Mouse (Mus musculus): ENCODE measurements around the gene Mtmr10.

The Mtmr10 gene

DNA sequence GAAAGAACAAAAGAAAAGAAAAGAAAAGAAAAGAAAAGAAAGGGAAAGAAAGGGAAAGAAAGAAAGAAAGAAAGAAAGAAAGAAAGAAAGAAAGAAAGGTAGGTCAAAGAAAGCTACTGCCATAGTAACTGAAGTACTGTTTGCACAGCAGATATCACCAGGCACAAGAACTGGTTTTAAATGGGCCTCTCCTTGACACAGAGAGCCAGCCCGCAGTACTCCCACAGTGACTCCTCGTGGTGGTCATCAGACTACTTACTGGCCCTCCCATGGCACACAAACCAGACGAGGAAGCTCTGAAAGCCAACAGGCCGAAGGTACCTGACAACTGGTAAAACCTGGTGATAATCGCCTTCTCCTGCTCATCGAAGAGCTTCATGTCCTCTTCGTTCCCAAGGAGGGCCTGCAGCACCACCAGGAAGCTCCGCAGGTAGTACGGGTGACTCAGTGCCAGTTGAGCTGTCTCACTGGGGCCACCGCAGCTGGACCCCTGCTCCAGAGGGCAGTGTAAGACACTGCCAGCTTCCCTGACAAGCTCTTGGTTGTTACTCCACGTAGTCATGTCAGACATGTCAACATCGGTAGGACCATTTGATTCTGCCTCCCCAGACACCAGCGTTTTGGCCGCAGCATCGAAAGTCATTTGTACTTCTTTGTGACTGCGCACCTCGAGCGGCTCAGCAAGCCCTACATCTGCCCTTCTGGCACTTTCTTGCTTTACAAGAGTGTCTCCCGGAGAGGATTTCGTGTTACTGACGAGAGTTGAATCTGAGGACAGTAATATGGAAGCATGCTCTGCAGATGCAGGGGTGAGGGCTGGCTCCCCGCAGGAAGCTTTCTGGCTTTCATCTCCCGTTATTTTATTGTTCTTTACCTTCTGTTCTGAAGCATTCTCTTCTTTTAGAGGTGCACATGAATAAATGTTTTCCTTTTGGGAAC, 84.8 kb downstream of the Mtmr10 start:
- peak in 1 of 2 experiments; percentile 58 for DNase-seq (ENCODE audit: low spot score in 2 of 2)

DNA sequence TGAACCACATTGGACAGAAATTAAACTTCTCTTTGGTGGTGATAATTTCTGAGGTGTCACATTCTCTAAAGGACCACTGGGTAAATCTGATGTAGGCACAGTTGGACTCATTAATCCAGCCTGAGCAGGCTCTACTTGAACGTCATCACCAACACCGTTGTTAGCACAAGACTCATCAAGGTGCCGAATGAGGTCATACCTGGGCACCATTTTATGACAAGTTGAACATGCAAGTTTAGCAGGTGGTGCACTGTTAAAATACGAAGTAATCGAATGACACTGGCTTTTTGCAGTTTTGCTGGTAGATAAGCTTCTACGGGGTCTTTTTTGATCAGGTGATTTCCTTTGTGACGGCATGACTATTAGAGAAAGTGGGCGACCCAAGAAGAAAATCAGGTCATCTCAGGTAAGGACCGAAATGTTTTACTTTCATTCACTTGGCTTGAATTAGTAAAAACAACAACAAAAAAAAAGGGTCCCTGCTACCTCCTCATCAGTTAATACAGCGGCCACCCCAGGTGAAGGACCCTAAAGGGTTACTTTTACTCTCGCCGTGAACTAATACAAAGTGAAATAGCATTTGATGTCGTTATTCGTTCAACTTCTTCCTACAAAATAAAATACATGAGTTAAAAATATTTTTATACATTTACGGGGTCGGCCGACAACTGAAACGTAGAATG, 85.8 kb downstream of the Mtmr10 start:
- DNase-seq (ENCODE audit: low spot score in 2 of 2): no peak

DNA sequence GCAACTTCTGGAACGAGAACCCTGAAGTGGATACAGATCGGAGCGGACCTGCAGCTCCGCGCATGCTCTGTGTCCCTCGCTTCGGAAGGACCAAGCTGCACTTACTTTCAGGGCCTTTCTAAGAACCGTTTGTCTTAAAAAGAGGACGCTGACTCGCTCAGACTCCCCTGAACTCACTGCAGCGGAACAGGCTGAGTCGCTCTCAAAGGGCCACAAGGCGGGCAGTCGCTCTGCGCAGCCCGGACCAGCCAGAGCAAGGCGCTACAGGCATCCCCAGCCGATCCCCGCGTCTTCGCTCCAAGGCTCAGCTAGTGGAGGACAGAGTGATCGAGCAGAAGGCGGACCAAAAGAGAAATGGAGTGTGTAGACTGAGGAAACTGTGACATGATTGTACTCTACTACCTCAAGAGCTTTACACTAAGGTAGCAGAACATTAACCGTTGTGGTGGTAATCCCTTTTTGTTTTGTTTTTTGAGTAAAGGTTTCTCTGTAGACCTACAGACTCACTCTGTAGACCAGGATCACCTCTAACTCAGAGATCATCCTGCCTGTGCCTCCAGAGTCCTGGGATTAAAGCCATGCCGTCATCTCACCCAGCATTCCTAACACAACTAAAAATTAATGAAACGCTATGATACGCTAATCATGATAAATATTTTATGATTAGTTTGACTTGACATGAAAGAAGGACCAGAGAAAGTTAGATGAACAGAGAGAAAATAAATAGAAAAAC, 86.5 kb downstream of the Mtmr10 start, which contains the start of gene Fan1:
Fan1 (minus strand) TSS at position 266 of the 733 bp plus-strand sequence.
- DNase-seq (ENCODE audit: low spot score in 2 of 2): peak; percentile 85 to 93

Measured in spleen, postnatal 4 days (tissue).